Mouse (Mus musculus) stomach, postnatal 0 days (tissue): ENCODE measurements around the gene Fzd5. TPM values are rescaled to one million over a fixed set of nuclear protein-coding genes. Genes with fewer than 3 reads are reported as not detected.

Experiments used
- ATAC-seq: fragments of 200-750 bp; cut with Nextera tagmentation; 2 replicates; pipeline ENCODE4 v1.8.0; 2017; ENCODE audit not compliant: low FRiP score, low TSS enrichment
- DNase-seq: peaks from one replicate; pipeline ENCODE4 v3.0.0-alpha.2; 2016; ENCODE audit warnings: low spot score
- H3K27ac ChIP-seq: fragments of 300-500 bp; sonication (generic); replicated peaks from 2 replicates; pipeline ENCODE4 v1.5.1; 2014; ENCODE audit warnings: mild to moderate bottlenecking, control low read depth
- H3K27me3 ChIP-seq: fragments of 300-500 bp; sonication (generic); 2 replicates; pipeline ENCODE4 v1.6.1; 2014; ENCODE audit warnings: low read length; ENCODE audit not compliant: control insufficient read depth, insufficient read depth
- H3K36me3 ChIP-seq: fragments of 300-500 bp; sonication (generic); 2 replicates; pipeline ENCODE4 v1.6.1; 2014; ENCODE audit warnings: low read length, mixed read lengths; ENCODE audit not compliant: control insufficient read depth, insufficient read depth
- H3K4me1 ChIP-seq: fragments of 300-500 bp; sonication (generic); replicated peaks from 2 replicates; pipeline ENCODE4 v1.6.1; 2014; ENCODE audit warnings: antibody characterized with exemption; ENCODE audit not compliant: control insufficient read depth, insufficient read depth
- H3K4me2 ChIP-seq: fragments of 300-500 bp; sonication (generic); replicated peaks from 2 replicates; pipeline ENCODE4 v1.6.1; 2014; ENCODE audit warnings: low read depth, mild to moderate bottlenecking, control low read depth, moderate library complexity
- H3K4me3 ChIP-seq: fragments of 300-500 bp; sonication (generic); 2 replicates; pipeline ENCODE4 v1.5.1; 2014; ENCODE audit warnings: low read depth, low read length, control low read depth
- H3K9ac ChIP-seq: fragments of 300-500 bp; sonication (generic); 2 replicates; pipeline ENCODE4 v1.6.1; 2014; ENCODE audit warnings: mild to moderate bottlenecking, low read length, control low read depth, mixed read lengths
- H3K9me3 ChIP-seq: fragments of 300-500 bp; sonication (generic); 2 replicates; pipeline ENCODE4 v1.6.1; 2016; ENCODE audit warnings: low read length; ENCODE audit not compliant: control insufficient read depth
- CTCF ChIP-seq: IDR thresholded peaks from 2 replicates; pipeline ENCODE4 v1.5.1; 2016; ENCODE audit warnings: antibody characterized with exemption, low read depth, mild to moderate bottlenecking, moderate library complexity
- EP300 ChIP-seq: optimal IDR thresholded peaks from 2 replicates; pipeline ENCODE3; 2016; ENCODE audit warnings: antibody characterized with exemption
- WGBS: fragments of 180-500 bp; shearing (Covaris S2); extraction: QIAGEN DNeasy Blood & Tissue Kit; methylation state at CpG from one replicate; pipeline ENCODE4 v1.1.7; 2014; 5-methylcytosine and 5-hydroxymethylcytosine counted together
- polyA plus RNA-seq: library from polyadenylated mRNA; unstranded; fragments of >200 nt; fragmentation: Nextera tagmentation; extraction: Ambion mirVana; gene quantifications from 2 replicates; pipeline ENCODE4 v1.2.1, GENCODE M21; 2015

Fzd5 gene
- polyA plus RNA-seq, 1 experiment from 2014 or later: 3.8 TPM

DNA sequence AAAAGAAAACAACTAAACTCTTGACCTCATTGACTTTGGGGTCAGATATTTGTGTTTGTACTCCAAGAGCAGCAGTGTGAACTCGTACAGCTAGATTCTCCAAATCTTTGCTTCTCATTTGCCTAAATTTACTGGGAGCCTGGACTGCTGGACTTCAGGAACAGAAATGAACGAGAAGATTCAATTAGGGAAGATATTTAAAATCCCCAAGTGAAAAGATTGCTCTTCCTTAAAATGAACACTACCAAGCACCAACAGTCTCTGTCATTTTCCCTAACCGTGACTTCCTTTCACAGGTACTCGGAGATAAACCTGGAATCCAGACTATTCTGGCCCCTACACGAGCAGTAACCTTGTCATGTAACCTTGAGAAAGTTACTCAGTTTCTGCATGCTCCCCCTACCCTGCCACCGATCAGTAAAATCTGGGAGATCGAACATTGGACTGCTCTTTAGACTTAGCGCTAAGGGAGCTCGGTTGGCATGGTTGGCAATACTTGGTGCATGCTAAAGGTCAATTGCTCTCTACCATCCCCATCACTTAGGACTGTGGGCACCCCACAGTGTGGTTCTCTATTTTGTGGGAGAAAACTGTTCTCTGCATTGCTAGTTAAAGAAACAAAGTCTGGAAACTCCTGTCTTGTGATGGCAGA lies 47.9 kb downstream of the Fzd5 start:
- TF ChIP-seq CTCF (no peak), EP300 (no peak)
- Histone ChIP-seq H3K27ac (no peak overlapping the region), H3K27me3 (no peaks in the 10 kb centered on the region), H3K9ac (peak overlapping the region; percentile 1; the same call in 1 of the 2 replicates), H3K9me3 (no peaks in the 10 kb centered on the region), H3K4me2 (peak overlapping the region; percentile 60), H3K36me3 (no peaks in the 10 kb centered on the region), H3K4me3 (peak overlapping the region; percentile 89), H3K4me1 (no peaks in the 10 kb centered on the region; the same call in 1 of the 2 replicates)
- ATAC-seq (no peak), DNase-seq (no peak)
- WGBS: 21% methylated on average over 9 of the region's 9 CpGs

DNA sequence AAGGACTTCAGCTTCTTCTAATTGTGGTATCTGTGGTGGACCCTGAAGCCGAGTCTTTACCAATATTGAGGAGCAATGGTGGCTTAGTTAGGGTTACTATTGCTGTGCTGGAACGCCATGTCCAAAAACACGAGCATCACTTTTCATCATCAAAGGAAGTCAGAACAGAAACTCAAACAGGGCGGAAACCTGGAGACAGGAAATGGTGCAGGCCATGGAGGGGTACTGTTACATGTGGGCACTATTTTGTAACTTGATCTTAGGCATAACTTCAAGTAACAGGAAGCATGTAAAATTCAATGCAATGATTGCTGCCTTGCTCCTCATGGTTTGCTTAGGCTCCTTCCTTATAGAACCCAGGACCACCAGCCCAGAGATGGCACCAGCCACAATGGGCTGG lies 49.5 kb downstream of the Fzd5 start:
- H3K9ac ChIP-seq: no peak overlapping the region
- H3K9me3 ChIP-seq: no peaks in the 10 kb centered on the region
- H3K4me3 ChIP-seq: no peak overlapping the region
- 84% methylated on average over 4 of the region's 4 CpGs for WGBS
- ATAC-seq: no peak
- no peaks in the 10 kb centered on the region for H3K36me3 ChIP-seq
- TF ChIP-seq EP300 (no peak), CTCF (no peak)
- no peak for DNase-seq
- no peaks in the 10 kb centered on the region; the same call in 1 of the 2 replicates for H3K4me1 ChIP-seq
- H3K4me2 ChIP-seq: no peak overlapping the region
- H3K27ac ChIP-seq: no peak overlapping the region
- H3K27me3 ChIP-seq: no peaks in the 10 kb centered on the region

DNA sequence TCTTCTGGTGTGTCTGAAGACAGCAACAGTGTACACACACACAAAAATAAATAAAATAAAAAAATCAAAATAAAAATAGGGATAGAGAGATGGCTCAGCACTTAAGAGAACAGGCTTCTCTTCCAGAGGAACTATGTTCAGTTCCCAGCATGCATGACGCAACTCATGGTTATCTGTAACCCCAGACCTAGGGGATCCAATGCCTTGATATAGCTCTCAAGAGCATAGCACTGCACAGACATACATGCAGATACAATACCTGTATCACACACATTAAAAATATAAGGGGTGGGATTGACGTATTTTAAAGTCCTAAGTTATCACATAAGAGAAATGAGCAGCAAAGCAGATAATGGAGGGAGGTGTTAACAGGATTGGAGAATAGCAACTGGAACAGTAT lies 53.1 kb downstream of the Fzd5 start:
- DNase-seq (no peak), ATAC-seq (no peak)
- Histone ChIP-seq H3K27ac (no peak overlapping the region), H3K27me3 (no peaks in the 10 kb centered on the region), H3K4me2 (no peak overlapping the region), H3K9me3 (no peaks in the 10 kb centered on the region), H3K9ac (no peak overlapping the region), H3K36me3 (no peaks in the 10 kb centered on the region), H3K4me1 (no peaks in the 10 kb centered on the region), H3K4me3 (no peak overlapping the region)
- TF ChIP-seq CTCF: no peak
- TF ChIP-seq EP300: no peak
- WGBS: 96% methylated on average over 2 of the region's 2 CpGs

DNA sequence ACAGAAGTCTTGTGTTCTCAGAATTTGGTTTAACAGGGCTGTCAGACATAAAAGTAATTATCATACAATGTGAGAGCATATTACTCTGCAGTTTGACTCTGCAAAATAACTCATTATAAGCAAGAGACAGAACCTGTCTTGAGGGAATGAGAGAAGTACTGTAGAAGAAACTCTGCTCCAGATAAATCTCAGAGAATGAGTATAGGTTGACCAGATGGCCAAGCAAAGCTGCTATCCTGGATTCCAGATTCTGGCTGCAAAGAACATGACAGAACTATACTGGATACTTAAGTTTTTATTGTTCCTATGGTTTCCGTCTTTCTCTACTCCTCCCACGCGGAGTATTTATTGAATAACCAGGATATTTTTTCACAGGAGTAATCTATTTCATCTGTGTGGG lies 54.5 kb downstream of the Fzd5 start:
- DNase-seq (no peak), ATAC-seq (no peak)
- no peaks in the 10 kb centered on the region for H3K4me1 ChIP-seq
- H3K4me3 ChIP-seq: no peak overlapping the region
- TF ChIP-seq CTCF: no peak
- no peak for TF ChIP-seq EP300
- H3K9me3 ChIP-seq: no peaks in the 10 kb centered on the region
- H3K36me3 ChIP-seq: no peaks in the 10 kb centered on the region
- no peak overlapping the region for H3K9ac ChIP-seq
- H3K27ac ChIP-seq: no peak overlapping the region
- no peaks in the 10 kb centered on the region for H3K27me3 ChIP-seq
- no peak overlapping the region for H3K4me2 ChIP-seq
- 88% methylated on average over 3 of the region's 3 CpGs for WGBS

DNA sequence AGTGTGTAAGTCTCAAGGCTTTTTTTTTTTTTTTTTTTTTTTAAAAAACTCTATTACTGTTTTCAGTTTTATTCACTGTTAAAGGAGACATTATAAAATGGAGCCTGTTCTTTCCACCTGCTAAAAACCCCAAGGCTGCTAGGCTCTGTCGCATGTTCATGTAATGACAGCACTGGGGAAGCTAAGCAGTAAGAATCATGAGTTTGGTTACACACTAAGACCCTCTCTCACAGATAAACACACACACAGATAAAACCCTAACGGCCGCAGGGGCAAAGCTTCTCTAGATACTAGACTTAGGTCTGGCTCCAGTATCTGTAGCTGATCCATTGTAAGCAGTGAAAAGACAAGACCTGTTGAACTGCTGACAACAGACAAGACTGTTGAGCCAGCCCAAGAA lies 56.1 kb downstream of the Fzd5 start:
- no peak for ATAC-seq
- H3K9me3 ChIP-seq: no peaks in the 10 kb centered on the region
- H3K27ac ChIP-seq: no peak overlapping the region
- no peak overlapping the region for H3K4me2 ChIP-seq
- no peak for DNase-seq
- no peaks in the 10 kb centered on the region for H3K36me3 ChIP-seq
- TF ChIP-seq EP300 (no peak), CTCF (no peak)
- 91% methylated on average over 3 of the region's 3 CpGs for WGBS
- no peak overlapping the region for H3K4me3 ChIP-seq
- no peaks in the 10 kb centered on the region for H3K4me1 ChIP-seq
- H3K9ac ChIP-seq: no peak overlapping the region
- H3K27me3 ChIP-seq: no peaks in the 10 kb centered on the region

Other genes starting within 250 kb of the Fzd5 start
- 8.5 and 9.2 TPM in 2 replicates for gene Creb1, start 205.1 kb downstream of the Fzd5 start, polyA plus RNA-seq
- 14.8 and 15.0 TPM in 2 replicates for gene Mettl21a, start 120.5 kb downstream of the Fzd5 start, polyA plus RNA-seq
- 3.9 and 4.0 TPM in 2 replicates for gene Ccnyl1, start 47.3 kb downstream of the Fzd5 start, polyA plus RNA-seq
- 2.2 and 2.3 TPM in 2 replicates for gene Plekhm3, start 219.1 kb upstream of the Fzd5 start, polyA plus RNA-seq